Mouse (Mus musculus) fat pad, adult 2 months (tissue): Measurements from ENCODE around the gene Nub1.
A peak's percentile ranks its signal among the peaks of the same experiment; 100 is the strongest.
"Not testable (repeated sequence)": the region's sequence is repeated elsewhere in the genome, so short reads cannot be mapped to it uniquely, and the experiment has no call there.

ENCODE experiments used
- DNase-seq: peaks from one replicate; pipeline ENCODE4 v3.0.0-alpha.2; 2011; ENCODE audit warnings: low read depth, low spot score; ENCODE audit errors: extremely low read depth

Gene Nub1

DNA sequence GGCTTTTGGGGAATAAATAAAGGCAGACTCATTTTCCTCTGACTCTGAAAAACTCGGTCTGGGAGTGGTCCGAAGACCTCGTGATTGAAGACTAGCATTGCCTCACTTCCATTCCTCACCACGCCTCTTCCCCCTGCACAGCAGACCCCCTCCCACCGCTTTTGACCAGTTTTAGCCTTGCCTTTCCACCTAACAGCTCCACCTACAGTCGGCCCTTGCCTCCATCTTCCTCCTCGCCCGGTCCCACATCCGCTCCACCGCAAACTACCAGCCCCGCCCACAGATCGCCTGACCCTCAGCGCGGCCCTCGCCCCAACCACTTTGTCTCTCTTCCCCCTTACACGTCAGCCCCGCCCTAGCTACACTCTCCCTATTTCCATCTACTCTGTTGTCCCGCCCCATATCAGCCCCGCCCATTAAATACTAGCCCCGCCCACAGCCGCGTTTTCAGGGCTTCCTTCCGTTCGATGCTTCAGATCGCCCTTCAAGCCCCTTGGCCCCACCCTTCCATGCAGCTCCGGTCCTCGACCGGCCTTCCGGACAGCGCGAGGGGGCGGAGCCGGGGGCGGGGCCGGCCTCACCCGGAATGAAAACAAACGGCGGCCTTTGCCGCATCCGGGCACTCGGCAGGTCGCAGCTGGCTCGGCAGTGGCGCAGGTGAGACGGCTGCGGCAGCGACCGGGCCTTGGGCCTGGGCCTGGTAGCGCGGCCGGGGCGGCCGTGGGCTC lies at the start of gene Nub1:
Nub1 (plus strand) TSS at position 167 of the 728 bp plus-strand sequence.
- peak; percentile 91 for DNase-seq

DNA sequence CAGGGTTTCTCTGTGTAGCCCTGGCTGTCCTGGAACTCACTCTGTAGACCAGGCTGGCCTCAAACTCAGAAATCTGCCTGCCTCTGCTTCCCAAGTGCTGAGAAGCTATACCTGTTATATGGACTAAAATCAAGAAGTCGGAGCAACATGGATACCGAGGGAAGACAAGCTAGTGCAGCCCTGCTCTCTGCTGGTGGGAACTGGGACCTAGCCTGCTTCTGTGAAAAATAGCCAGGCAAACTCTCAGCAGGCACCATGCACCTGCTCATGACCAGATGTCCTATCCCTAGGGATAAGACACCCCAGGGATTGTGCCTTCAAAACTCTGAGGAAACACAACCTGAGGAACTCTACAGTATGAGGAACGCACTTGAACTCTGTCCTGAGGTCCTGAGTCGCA lies 48.3 kb upstream of the Nub1 start:
- no peak for DNase-seq

DNA sequence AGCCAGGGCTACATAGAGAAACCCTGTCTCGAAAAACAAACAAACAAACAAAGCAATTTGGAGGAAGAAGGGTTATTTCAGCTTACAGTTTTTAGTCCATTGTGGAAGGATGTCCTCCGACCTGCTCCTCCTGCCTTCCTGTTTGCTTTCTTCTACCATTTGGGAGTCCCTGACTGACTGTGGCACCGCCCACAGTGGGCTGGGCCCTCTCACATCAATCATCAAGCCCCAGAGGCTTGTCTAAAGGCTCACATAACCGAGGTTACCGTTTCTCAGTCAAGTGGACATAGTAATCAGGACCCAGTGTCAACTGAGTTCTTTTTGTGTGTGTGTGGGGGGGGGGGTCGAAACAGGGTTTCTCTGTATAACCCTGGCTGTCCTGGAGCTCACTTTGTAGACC lies 47.2 kb upstream of the Nub1 start:
- no peak for DNase-seq

DNA sequence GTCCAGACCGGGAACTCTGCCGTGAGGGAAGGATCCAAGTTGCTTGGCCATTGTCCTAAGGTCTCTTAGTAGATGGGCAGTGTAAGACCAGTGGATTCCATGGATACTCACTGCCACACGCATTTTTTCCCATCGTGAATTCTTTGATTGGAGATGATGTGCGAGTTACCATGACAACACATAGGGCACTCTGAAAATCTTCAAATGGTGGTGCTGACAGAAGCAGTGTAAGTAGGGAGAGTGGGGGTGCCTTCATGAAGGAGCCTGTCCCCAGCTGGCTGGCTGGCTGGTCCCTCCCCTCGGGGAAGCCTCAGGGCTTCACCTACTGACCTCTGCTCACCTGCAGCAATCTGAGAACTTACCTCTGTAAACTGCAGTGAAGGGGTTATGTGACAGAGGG lies 46.3 kb upstream of the Nub1 start:
- no peak for DNase-seq

DNA sequence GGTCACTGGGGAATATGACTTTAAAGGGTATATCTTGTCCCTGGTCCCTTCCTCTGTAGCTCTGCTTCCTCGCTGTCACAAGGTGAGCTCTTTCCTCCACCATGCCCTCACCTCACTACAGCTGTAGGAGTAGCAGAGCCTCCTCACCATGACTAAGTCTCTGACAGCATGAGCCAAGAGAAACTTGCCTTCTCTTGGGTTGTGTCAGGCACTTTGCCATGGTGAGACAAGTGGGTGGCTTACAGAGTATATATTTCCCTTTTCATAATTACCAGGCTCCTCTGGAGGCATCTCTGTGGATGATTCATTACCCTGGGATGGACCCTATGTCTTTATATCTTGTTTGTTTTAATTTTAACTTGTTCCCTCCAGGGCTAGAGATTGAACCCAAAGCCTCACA lies 39.9 kb upstream of the Nub1 start:
- DNase-seq = peak; percentile 30

DNA sequence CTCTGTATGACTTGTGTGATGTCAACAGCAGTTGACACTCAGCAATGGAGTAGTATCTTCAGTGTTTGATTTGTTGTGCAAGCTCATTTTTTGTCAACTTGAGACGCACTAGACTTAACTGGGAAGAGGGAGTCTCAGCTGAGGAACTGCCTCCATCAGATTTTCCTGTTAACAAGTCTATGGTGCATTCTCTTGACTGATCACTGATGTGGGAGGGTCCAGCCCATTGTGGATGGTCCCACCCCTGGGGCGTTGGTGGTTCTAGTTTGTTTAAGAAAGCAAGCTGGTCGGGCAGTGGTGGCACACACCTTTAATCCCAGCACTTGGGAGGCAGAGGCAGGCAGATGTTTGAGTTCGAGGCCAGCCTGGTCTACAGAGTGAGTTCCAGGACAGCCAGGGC lies 36.1 kb upstream of the Nub1 start:
- DNase-seq = no peak

DNA sequence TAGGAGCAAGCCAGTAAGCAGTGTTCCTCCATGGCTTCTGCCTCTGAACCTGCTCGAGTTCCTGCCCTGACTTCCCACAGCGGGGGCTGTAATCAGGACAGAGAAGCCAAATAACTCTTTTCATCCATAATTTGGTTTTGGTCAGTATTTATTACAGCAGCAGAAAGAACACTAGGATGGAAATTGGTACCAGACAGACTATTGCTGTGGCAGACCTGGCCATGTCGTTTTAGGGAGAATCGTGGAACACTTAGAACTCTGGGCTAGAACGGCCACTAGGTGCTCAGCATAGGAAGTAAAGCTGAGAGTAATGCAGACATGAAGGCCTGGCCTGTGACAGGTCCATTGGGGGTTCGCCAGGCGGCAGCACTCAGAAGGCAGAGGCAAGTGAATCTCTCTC lies 35.6 kb upstream of the Nub1 start:
- no peak for DNase-seq

DNA sequence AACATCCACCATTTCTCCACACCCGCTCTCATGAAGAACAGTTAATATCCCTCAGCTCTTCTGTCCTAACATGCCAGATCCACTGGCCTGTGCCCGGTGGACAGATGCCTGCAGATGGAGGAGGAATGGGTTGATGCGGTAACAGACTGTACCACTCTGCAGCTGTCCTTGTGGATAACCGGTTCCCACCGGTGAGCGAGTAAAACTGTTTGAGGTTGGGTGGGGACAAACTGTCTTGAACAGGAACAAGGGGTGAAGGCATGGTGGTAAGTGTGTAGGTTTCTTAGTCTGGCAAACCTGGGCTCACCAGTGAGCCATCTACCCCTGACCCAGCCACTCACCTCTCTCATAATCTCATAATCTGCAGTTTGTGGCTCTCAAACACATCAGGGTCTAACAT lies 34.0 kb upstream of the Nub1 start:
- no peak for DNase-seq

DNA sequence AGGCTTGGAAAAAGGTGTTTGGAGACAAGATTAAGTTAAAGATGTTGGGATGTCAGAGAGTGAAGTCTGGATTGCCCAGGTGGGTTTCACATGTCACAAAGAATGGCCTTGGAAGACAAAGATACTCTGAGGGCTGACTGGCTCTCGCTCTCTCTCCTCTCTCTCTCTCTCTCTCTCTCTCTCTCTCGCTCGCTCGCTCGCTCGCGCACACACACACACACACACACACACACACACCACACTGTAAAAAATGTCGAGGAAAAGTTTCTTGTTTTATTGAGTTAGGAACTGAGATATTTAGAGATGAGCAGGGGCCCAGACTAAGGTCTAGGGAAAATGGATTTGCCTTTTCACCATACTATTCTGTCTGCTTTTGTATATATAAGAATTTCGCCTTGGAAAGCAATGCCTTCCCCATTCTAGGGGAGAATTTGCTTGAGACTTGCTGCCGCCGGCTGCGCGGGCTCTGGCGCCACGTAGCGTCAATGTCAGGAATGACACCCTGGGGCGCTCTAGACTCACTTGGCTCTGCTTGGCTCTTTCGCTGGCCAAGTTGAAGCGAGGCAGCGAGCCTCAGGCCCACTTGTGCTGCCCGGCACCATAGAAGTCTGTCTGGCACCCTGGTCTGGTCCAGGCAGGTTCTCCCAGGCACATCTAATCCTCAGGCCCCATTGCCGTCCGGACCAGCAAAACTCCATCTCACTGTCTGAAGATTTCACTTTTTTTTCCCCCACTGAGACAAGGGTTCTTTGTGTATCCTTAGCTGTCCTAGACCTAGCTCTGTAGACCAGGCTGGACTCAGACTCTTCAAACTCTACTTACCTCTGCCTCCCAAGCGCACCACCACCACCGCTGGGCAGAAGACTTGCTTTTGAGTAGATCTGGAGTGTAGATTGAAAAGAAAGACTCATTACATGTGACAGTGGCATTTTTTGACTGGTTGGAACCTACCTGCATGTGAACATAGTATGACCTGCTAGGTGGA lies 33.3 kb upstream of the Nub1 start:
- no peak for DNase-seq

DNA sequence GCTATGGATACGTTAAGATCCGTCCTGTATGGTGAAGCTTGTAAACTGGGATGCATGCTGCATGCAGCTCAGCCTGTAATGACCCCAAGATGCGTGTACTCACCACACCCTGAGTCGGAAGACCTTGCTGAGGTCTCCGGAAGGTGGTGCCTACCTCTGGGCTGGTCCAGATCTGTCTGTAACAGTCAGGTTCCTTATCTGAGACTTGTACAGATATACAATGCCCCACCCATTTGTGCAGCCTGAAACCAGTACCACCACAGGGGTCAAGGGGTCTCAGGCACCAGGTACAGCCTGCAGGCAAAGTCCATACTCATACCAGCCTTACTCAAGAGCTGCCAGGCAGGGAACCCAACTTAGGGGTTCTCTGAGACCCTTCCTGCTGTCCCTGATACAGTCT lies 32.6 kb upstream of the Nub1 start:
- DNase-seq = no peak

DNA sequence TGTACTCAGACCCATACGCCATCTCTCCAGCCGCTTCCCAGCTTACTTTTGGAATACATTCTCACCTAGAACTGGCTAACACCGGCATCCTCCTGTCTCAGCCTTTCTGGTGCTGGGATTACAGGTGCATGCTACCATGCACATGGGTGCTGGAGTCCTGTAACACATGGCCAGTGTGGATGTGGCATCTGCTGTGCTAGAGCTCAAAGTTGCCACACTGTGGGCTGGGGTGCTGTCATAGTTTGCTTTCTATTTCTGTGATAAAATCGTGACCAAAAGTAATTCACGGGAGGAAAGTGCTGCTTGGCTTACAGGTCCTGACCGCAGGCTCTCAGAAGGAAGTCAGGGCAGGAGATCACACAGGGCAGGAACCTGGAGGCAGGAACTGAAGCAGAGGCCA lies 30.8 kb upstream of the Nub1 start:
- no peak for DNase-seq

DNA sequence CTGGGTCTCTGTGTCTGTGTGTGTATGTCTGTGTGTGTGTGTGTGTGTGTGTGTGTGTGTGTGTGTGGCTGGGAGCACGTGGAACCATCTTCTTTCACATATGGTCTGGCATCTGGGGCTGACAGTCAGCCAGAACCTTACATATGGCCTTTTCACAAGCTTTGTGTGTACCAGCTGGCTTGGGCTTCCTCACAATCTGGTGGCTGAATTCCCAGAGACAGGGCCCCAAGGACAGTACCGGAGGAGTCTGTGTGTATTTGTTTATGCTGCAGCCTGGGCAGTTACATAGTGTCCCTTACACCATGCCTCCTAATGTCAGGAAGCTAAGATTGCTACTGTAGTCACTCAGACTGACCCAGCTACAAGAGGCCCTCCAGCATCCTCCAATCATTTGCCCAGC lies 28.2 kb upstream of the Nub1 start:
- no peak for DNase-seq

DNA sequence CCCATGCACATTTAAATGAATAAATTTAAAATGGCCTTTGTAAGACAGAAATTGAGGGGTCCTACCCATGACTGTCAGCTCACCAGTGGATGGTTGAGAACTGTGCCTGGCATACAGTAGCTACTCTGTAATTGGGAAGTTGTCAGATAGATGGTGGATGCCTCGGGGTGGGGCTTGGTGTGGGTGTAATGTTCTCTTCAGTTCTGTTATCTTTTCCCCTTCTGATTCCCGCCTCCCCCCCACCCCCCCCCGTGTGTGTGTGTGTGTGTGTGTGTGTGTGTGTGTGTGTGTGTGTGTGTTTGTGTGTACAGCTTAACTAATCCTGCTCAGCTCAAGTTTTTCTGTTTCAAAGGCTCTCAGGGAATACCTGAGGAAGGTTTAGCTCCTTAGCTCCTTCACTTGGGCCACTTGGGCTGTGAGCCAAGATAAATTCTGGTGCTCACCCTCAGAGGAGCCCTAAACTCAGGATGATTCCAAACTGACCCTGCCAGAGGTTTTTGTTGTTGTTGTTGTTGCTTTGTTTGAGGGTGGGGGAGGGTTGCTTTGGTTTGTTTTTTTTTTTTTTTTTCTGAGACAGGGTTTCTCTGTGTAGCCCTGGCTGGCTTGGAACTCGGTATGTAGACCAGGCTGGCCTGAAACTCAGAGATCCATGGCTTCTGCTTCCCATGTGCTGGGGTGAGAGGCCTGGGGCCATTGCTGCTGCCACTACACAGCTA lies 25.5 kb upstream of the Nub1 start:
- DNase-seq = no peak

DNA sequence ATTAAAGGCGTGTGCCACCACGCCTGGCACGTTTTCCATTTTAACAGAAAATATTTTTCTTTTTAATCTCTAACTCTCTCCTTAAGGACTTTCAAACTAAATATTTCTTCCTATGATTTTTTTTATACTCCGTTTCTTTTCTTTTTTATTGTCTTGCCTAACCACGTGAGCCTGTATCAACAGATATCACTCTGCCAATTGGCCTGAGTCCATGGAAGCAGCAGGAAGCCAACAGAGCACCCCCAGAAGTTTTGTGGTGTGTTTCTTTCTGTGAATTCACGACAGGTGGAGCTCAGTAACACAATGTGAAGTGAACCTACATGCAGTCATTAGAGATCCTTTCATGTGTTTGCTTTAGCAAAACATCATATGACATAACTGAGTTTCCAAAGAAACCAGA lies 23.9 kb upstream of the Nub1 start:
- no peak for DNase-seq

DNA sequence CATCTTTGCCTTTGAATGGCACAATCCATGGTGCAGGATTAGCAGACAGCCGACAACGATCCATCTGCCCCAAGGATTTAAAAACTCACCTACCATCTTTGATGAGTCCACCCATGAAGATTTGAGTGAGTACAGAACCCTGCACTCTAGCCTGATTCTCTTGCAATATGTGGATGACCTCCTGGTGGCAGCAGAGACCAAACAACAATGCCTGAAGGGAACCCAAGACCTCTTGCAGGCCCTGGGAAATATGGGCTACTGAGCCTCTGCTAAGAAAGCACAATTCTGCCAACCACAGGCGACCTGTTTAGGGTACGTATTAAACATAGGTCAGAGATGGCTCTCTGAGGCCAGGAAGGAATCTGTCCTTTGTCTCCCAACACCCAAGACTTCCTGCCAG lies 11.1 kb upstream of the Nub1 start:
- DNase-seq = no peak

DNA sequence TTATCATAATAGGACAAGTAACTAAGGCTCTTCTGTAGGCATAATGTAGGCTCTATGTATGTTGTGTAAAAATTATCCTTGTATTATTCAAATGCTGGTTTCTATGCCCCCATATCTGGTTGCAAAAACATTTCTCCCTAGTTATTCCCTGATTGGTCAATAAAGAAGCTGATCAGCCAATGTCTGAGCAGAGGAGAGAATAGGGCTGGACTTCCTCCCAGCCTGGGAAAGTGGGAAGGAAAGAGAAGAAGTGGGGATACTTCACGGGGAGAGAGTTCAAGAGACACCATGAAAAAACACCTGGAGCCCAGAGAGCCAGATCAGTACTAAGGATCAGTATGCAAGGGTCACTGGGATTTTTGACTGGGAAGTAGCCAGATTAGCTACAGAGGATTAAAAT lies 3.9 kb upstream of the Nub1 start:
- DNase-seq = no peak

DNA sequence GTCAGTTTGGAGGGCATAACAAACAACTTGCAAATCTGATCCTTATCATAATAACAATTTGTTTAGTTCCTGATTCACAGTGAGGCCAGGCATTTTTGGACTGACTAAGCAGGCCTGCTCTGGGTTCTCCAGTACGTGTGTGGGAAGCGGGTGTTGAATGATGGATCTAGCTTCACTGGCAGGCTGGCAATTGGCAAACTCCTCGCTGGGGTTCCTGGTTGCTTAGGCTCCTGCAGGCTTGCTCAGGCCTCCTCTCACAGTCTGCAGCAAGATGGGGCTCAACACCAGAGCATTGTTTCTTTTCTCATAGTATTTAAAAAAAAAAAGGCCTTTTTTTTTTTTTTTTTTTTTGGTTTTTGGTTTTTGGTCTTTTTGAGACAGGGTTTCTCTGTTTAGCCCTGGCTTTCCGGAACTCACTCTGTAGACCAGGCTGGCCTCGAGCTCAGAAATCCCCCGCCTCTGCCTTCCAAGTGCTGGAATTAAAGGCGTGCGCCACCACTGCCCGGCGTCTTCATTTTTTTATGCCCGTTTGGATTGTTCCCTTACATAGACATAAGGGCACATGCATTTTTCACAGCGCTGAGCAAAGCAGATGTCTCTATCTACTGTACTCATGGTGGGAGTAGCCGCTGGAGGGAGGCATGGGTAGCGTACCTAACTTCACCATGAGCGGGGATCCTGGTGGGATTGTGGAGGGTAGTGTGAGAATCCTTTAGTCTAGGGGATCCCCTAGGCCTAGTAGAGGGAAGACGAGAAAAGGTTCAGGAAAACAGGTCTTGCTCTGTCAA lies 560 bp upstream of the Nub1 start:
- no peak for DNase-seq

DNA sequence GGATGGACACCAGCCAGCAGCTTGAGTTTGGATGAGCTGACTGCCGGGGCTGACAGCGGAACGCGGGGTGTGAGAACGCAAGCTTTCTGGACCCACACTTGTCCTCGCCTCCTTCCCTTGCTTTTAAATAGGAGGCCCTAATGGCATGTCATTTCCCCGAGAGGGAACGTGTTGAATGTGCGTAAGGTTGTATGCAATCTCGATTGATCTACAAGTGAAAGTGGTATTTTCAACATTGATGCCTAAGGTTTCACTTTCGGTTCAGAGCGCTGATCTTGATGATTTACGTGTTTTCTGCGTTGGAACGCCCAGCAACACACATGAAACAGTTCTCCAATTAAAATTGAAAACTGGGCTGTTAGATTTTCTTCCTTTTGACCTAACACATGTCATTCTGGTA lies 844 bp downstream of the Nub1 start:
- no peak for DNase-seq

DNA sequence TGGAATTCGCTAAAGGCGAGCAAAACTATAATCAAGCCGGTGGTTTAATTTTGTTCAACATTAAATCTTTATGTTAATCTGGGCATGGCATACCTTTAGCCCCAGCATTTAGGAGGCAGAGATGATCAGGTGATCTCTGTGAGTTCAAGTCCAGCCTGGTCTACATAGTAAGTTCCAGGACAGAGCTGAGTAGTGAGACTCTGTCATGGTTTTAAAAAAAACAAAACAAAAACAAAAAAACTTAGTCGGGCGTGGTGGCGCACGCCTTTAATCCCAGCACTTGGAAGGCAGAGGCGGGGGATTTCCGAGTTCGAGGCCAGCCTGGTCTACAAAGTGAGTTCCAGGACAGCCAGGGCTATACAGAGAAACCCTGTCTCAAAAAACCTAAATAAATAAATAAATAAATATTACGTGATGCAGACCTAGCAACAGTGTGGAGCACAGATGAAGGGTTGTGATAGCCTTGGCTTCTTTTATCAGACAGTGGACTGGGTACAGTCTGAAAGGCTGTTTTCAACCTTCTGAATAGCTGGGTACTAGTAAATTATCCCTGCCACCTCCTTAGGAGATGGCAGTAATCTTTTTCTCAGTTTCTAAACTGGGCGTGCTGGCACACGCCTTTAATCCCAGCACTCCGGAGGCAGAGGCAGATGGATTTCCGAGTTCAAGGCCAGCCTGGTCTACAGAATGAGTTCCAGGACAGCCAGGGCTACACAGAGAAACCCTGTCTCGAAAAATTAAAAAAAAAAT lies 1.5 kb downstream of the Nub1 start:
- not testable (repeated sequence) for DNase-seq

DNA sequence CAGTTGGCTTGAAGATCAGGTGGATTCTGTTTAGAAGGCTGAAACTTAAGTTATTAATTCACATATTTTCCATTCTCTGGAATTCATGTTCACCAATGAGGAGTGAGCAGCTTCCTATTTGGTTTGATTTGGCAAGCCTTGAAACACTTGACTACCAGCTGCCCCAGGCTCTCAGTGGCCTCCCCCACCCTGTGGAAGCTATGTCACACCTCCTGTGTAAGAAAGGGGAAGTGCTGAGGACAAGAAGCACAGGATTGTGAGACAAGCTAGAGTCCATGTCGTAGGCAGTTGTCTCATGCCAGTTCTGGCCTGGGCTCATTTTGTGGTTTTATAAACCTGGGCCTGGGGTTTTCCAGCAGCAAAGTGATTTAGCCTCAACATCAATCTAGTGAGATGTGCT lies 2.4 kb downstream of the Nub1 start:
- no peak for DNase-seq
